Mouse (Mus musculus): ENCODE data around the gene Cstf1. TPM values are rescaled to one million over a fixed set of nuclear protein-coding genes. Genes with fewer than 3 reads are reported as not detected.

The Cstf1 gene
- total RNA-seq, 2 experiments from 2014 or later, result 28.1 to 32.2 TPM

DNA sequence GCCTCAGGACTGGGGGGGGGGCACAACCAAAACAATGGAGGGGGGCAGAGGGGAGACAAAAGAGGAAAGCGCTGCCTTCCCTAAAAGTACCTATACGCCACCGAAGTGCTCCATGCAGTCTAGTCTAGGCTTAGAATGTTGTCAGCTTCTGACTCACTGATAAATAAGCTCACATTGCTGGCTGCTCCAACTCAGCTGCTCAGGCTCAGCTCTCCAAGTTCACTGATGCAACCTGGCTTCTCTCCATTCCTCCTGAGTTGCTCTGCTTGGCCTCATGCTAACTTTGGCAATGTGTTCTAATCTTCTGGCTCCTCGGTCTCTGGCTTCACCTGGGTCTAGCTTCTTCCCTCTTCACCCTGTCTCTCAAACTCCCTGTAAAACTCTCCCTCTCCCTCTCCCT, 6.1 kb downstream of the Cstf1 start:
- DNase-seq, result peak; percentile 22

DNA sequence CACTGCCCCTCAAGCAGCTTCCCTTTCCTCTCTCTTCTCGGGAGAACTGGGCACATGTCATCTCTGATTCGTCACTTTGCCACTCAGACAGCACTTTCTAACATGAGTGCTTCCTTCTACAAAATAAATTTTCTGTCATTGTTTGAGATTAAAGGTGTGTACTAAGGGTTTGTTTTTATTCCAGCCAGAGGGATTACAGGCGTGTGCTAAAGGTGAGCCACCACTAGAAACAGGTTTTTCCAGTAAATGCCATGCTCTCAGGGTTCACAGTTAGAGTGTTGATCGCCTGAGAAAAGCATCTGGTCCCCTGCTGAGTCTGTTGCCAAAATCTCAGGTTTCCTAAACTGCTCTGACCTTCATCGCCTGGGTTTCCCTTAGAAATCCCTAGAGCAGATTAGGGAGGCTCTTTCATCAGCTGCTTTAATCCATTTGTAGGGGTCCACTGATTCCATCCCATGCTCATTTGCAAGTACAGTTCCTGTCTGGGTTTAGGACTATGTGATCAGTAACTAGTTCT, 6.6 kb downstream of the Cstf1 start:
- no peak for DNase-seq

DNA sequence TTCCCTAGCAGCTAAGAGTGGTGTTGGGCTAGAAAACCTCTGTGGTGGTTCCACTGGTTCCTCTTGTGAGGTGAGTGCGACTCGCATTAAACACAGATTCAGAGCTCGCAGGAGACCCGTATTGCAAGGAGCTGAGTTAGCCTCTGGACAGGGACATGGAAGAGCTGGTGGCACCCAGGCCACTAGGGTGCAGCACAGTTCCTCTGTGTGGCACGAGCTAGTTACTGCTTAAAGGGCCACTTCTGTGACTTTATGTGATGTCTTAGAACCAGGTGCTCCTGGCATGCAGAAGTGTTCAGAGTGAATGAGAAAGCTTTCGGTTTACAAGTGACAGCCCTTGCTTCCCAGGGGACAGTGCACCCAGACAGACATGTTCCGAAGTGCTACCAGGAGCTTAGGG, 7.9 kb downstream of the Cstf1 start:
- DNase-seq, result peak; percentile 53

DNA sequence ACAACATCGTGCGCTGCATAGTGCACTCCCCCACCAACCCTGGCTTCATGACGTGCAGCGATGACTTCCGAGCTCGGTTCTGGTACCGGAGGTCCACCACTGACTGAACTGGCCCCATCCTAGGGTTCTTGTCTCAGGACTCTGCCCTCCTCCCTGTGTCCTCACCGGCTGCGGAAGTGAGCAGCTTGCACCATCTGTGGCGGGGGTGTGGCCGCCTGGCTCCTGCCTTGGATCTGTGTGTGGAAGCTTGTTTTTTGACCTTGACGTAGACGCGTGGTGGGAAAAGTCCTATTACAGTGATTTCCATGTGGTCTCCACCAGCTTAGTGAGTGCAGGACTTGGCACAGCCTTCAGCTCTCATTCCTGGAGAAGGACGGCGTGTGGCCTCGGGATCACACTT, 10.0 kb downstream of the Cstf1 start:
- DNase-seq, result no peak

DNA sequence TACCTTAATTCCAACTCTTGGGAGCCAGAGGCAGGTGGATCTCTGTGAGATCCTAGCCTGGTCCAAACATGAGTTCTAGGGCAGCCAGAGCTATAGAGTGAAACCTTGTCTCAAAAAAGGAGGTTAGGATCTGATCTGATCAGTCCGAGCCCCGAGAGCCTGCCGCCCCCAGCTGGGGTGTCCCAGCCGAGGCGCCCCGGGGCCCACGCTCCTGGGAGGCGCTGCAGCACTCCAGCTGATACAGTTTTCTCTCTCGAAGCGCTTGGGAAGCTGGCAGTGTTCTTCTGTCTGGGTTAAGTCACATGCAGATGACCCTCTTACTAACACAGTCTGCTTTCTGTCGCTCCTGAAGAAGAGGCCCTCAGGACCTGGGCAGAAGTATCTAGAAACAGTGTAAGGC, 10.9 kb downstream of the Cstf1 start:
- no peak for DNase-seq

DNA sequence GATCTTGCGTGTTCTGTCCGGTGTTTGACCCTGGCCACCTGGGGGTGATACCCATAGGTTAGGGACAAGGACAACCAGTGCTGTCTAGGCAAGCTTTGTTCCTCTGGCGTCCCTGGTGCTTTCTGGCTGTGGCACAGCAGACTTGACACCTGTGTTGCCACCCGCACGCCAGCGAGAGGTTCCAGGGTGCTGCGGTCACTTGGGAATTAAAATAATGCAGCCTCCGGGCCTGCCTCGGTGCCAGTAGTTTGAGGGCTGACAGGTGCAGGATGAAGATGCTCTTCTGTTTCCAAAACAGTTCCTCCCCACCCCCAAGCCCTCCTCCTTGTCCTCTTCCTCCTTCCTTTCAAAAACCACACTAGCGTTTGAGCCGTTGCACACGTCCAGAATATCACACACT, 11.4 kb downstream of the Cstf1 start:
- no peak for DNase-seq

DNA sequence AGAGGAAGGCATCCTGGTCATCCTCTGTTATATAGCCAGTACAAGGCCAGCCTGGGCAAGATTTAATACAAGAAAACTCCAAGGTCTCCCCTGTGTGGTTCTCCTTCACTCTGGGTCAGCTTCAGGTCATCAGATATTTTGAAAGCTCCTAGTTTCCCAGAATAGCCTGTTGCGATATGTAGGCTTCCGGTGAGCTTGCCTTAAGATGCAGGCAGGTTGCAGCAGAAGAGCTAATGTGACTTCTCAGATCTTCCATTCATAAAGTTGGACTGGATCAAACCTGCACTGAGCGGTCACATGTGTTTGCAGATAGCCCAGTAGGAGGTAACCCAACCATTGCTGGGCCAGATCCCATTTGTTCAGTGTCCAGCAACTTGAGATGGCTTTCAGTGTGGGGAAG, 14.2 kb downstream of the Cstf1 start:
- no peak for DNase-seq

DNA sequence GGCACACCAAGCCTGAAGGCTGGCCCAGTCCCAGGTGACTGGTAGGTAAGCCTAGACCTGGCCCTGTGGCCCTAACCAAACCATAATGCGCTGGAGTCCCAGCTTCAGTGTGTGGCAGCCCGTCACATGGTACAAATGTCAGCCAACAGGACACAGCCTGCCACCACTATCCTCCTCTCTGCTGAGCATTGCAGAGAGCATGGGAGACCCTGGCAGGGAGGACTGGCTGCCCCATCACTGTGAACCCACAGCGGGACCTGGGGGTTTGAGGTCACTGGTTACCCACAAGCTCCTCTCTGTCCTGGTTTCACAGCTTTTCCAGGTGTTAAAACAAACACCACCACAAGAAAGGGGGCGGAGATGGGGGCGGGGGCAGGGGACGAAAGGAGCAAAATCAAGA, 19.9 kb downstream of the Cstf1 start:
- no peak for DNase-seq

DNA sequence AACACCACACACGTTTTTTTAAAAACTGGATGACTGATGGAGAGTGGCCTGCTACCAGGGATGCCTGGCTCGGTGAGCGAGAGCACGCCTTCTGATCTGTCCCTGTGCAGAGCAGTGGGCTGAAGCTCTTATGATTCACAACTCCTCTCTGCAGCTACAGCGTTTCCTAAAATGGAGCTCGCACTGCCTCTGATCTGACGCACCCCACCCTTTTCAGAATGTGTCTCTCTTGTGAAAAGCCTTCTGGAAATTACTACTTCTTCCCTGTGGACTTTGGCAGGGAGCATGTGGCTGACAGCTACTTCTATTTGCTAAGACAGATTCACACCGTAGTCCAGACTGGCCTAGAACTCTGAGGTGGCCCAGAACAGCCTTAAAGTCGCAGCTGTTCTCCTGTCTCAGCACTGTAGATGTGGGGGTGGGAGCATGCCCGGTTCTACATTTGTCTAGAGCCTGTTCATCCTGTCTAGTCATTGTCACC, 21.6 kb downstream of the Cstf1 start:
- DNase-seq, result no peak

DNA sequence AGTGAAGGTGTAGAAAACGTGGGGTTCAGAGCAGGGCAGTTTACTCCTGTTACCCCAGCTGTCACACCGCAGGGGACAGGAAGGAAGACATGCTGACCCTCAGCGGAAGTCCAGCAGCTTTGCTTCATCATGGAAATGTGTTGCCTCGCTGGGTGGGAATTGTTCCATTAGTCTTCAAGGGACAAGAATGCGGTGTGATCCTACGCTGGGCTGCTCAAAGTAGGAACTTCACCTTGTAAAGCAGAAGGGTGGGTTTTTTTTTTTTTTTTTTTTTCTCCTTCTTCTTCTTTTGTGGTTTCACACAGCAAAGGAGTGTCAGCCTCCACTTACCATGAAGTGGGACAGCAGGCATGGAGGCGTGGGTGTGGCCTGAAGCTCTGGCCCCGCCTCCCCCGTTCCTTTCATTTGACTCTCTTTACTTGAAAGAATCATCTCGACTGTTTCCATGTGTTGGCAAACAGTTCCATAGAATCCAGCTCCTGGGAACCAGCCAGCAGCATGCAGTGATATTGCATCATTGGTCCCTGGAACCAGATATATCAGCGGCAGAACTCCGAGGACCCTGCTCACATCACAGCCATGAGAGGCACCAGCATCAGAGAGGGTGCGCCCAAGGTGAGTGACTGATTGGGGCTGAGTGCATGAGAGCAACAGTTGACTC, 23.0 kb downstream of the Cstf1 start, which contains the start of gene Cass4:
Cass4 (plus strand) TSS at position 404 of the 661 bp plus-strand sequence.
- peak; percentile 45 for DNase-seq

DNA sequence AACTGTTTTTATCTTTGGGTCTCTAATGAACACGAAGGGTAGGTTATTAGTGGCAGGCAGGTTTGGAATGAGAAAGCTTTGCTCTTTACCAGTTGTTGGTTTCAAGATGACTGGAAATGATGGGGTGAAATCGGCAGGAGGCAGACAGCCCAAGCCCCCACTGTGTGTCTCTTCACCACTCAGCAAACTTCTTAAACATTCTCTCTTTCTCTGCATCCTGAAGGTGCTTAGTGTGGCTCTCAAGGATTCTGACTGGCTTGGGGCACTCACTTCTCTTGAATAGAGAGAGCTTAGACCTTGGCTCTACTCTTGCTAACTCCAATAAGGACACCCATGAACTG, 23.5 kb downstream of the Cstf1 start:
- no peak for DNase-seq

DNA sequence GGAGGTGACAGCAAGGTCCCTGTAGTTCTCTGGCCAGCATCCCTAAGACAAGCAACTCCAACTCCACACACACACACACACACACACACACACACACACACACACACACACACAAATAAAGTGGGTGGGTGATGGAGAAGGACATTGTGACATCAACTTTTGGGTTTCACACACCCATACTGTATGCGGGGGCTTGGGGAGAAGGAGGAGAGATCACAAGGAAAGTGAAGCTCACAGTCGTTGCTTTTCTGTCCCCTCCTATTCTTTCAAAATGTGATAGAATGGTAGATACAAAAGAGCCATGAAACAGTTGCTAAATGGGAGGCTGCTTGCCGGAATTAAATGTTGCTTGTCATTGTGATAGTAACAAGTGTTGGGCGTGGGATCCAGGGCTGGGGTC, 24.2 kb downstream of the Cstf1 start:
- DNase-seq, result no peak

DNA sequence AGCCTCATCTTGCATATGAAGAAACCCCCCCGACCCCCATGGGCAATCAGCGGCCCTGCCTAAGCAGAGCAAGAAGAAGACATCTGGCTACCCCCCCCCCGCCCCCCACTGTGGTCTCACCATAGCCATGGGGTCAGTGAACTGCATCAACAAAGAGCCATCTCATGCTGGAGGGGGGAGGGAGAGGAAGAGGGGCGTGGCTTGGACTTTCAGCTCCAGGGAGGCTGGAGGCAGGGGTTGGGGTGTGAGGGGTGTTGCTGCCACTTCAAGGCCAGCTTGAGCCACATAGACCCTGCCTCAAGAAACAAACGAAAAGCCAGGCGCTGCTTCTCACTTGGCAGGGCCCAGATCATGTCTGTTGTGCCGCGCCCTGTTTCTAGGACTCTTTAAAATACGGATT, 25.5 kb downstream of the Cstf1 start:
- DNase-seq, result no peak

DNA sequence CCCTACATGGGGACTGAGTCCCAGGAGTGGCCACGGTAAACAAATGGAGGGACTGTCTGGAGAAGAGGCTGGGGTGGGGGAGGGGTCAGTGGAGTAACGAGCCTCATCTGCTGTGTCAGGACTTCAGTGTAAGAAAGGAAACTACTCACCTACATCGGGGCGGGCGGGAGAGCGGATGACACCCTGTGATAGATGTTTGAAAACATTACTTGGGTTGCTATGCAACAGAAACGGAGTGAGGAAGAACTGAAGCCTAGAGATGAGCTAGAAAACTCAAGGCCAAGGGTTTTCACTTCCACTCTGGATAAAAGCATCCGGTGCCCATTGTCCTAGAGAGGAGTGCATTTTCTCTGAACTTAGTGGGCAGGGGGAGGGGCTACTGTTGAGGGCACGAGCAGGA, 29.4 kb downstream of the Cstf1 start:
- no peak for DNase-seq

DNA sequence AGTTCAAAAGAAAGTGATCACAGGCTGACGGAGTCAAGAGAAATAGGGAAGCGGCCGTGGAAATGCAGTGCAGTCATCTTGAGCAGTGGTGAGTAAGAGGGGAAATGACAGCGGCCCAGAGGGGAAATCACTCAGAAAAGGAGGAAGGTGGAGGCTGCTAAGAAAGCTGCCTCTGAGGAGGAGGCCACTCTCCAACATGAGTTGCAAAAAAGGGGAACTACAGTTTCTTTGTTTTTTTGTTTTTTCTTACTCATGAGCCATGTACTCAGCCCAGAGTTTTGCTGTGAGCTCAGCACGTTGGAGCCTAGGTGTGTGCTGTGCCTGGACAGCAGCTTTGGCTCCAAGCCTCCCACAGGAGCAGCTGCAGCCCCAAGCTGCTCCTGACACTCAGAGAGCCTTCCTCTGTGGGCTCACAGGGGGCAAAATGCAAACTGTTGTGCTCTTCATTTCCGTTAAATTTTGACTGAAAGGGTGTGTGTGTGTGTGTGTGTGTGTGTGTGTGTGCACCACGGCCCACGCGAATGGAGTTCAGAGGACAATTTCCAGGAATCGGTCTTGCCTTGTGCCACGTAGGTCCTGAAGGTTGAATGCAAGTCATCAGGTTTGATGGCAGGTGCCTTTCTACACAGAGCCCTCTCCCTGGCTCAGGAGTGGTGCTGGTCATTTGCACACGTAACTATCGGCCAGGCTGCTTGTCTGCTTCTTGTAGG, 30.8 kb downstream of the Cstf1 start:
- DNase-seq, result no peak

DNA sequence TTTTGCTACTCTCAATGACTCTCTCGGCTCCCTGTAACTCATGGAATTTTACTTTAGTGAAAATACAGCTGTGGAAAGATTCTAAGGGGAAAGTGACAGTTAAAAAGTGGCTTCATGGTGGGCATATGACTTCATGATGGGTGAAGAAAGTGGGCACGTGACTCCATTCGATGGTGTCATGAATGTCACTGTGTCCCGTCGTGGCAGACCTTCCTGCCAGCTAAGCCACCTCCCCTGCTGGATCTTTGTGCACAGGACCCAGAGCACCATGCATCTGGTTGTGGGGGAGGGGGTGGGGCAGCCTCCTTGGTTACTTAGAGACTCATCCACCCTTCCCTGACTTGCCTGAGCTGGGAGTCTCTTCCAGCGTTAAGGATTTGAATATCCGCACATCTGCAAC, 33.8 kb downstream of the Cstf1 start:
- no peak for DNase-seq

DNA sequence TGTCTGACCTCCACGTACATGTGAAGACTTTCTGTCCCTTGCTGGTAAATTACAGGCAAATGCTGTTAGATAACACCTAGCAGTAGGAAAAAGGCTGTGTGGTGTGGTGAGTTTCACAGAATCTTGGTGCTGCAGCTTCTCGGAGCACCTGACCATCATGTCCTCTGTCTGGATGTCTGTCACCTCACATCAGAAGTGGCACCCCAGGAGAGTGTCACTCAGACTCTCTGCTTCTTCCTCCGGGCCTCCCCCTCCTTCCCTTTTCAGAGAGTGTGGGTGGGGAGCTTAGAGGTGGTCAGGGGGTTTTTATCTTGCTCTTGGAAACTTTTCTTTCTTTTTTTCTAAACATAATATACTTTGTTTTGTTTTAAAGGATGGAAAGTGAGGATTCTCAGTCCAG, 34.5 kb downstream of the Cstf1 start:
- no peak for DNase-seq

DNA sequence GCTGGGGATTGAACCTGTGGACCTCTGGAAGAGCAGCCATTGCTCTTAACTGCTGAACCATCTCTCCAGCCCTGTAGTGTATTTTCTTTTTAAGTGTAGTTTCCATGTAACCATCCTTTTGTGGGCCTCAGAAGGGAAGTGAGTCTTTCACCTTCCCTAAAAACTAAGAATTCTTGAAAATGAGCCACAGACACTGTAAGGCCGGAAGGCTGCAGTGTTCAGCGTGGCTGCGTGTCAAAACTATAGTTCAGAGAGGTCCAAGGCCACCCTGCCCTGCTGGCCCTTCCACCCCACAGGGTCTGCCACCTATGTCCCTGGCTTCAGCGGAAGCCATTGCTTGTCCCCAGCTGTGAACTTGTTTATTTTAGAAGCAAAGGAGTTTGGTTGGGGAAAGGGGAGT, 35.7 kb downstream of the Cstf1 start:
- no peak for DNase-seq

DNA sequence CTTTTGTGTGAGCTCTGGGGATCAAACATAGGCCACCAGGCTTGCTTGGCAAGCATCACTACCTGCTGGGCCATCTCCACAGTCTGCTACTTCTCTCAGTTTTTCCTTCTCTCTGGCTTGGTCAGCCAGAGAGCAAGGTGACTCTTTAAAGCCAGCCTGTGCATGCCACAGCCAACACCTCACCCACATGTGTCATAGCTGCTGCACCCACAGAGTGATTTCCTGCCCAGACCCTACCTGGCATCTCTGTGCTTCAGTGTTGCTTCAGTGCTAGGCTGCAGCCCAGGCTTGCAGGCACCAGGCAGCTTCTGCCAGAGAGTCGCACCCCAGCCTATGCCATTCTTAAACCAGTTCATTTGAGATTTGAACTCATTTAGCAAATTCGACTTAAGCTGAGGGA, 37.0 kb downstream of the Cstf1 start:
- DNase-seq, result no peak

DNA sequence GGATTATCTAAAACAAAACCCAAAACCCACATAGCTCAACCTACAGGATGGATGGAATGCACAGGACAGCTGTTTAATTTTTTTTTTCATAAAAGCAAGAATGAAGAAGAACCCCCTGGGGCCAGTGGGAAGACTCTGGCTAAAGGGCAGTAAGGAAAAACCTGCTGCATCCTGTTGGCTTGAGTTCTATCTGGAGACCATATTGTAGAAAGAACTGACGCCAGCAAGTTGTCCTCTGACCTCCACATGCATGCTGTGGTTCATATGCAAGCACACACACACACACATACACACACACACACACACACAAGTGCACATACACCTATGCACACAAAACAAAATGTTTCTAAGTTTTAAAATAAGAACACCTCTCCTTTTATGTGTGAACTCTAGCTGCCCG, 40.2 kb downstream of the Cstf1 start:
- no peak for DNase-seq

DNA sequence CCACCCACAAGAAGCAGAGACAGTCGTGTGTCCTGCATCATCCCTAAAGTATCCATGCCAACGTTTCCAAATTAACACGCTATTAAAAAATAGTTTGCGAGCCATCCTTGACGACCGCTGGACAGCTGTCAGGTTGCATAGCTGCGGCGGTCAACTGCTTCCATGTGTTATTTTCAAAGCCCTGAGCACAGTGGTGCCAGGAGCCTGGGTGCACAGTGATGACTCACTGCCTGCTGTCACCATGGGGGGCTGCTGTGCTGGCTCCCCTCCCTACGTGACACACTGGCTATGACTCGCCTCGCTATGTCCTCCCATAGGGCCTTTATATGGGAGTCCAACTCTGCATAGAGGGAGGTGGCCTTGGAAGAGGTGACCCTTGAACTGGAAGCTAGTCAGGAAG, 40.6 kb downstream of the Cstf1 start:
- no peak for DNase-seq

DNA sequence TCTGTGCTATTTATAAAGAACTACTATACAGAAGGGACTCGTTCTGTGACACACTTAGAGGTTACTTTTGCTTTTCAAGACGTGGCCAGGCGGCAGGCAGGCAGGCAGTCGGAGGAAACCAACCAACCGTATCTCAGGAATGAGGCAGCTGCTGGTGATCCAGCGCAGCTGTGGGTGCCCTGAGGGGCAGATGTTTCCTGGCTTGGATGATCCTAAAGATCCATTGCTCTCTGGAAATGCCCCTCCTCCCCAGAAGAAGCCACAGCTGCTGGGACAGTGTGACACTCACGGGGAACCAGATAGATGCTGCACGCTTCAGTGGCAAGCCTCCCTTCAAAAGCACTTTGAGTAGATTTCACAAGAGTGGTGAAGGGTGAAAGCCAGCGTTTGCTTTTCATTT, 42.0 kb downstream of the Cstf1 start:
- no peak for DNase-seq

DNA sequence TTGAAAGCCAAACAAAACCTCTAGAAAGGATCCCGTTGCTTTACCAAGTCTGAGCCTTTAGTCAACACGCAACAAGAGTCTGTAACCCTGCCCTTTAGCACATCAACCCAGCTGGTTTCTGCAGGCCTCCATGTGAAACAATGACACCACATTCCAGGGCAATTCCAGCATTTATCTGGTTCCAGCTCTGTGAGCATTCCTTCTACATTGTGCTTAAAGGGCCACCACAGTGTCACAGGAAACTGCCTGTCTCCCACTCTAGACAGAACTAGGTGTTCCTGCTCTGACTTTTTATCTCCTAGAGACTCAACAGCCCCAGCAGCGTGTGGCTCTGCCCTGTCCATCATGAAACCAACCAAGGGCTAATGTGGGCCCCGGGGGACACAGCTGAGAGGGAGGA, 42.8 kb downstream of the Cstf1 start:
- no peak for DNase-seq

DNA sequence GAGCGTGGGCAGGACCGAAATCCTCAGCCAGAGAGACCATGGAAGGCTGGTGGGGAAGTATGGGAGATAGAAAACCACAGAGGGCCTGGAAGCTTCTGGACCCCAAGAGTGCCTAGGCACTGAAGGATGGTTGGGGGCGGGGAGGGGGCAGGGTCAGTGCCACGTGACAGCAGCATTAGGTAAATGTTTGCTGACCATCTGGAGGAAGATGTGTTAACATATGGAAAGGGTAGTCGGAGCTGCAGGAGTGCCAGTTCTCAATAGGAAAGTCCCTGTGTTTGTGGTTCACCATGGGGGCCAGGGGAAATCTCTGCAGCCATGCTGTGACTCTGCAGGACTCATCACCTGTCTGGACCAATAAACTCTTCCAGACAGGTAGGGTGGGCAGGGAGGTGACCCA, 43.4 kb downstream of the Cstf1 start:
- no peak for DNase-seq

All from adrenal gland, postnatal 10 days (tissue).